Mouse (Mus musculus) myocyte (in vitro differentiated cells): ENCODE data around the gene Ccdc154. TPM values are rescaled to one million over a fixed set of nuclear protein-coding genes. Genes with fewer than 3 reads are reported as not detected.

Experiments
- H3K27me3 ChIP-seq: one replicate; pipeline ENCODE4 v1.6.1; 2011; ENCODE audit not compliant: control insufficient read depth, insufficient read depth, insufficient read length
- H3K36me3 ChIP-seq: one replicate; pipeline ENCODE4 v1.6.1; 2011; ENCODE audit not compliant: control insufficient read depth, insufficient read depth
- H3K4me2 ChIP-seq: one replicate; pipeline ENCODE4 v1.6.1; 2011; ENCODE audit warnings: low read depth, control low read depth
- H3K4me3 ChIP-seq: one replicate; pipeline ENCODE4 v1.5.1; 2011; ENCODE audit warnings: mild to moderate bottlenecking, control low read depth, moderate library complexity
- H3K79me2 ChIP-seq: one replicate; pipeline ENCODE4 v1.6.1; 2011; ENCODE audit not compliant: control insufficient read depth, insufficient read depth
- H3ac ChIP-seq: one replicate; pipeline ENCODE4 v1.6.1; 2011; ENCODE audit not compliant: control insufficient read depth, insufficient read length
- CEBPB ChIP-seq: IDR thresholded peaks from 2 replicates; pipeline ENCODE4 v1.6.1; 2011; ENCODE audit warnings: mild to moderate bottlenecking, moderate library complexity; ENCODE audit not compliant: poor library complexity, insufficient read depth, severe bottlenecking
- E2F4 ChIP-seq: IDR thresholded peaks from one replicate; pipeline ENCODE4 v1.6.1; 2011; ENCODE audit warnings: mild to moderate bottlenecking, control low read depth, moderate library complexity; ENCODE audit not compliant: insufficient read depth
- MAX ChIP-seq: IDR thresholded peaks from one replicate; pipeline ENCODE4 v1.6.1; 2011; ENCODE audit warnings: low read depth, mild to moderate bottlenecking, control low read depth
- MYOD1 ChIP-seq, 3 experiments: IDR thresholded peaks; one replicate each; pipeline ENCODE4 v1.6.1; 2011; ENCODE audit warnings: control low read depth in 2 of 3, low read depth in 2 of 3, mild to moderate bottlenecking in 2 of 3, moderate library complexity in 1 of 3; ENCODE audit not compliant: insufficient read length in 2 of 3, control insufficient read depth in 1 of 3
- MYOG ChIP-seq, 3 experiments: IDR thresholded peaks; one replicate each; pipeline ENCODE4 v1.6.1; 2011; ENCODE audit warnings: control low read depth in 2 of 3, low read depth in 2 of 3, mild to moderate bottlenecking in 2 of 3; ENCODE audit not compliant: insufficient read length in 2 of 3, control insufficient read depth in 1 of 3, insufficient read depth in 1 of 3
- POLR2A ChIP-seq: IDR thresholded peaks from one replicate; pipeline ENCODE4 v1.6.1; 2011; ENCODE audit warnings: low read depth, mild to moderate bottlenecking, control low read depth, moderate library complexity; ENCODE audit not compliant: insufficient read length
- POLR2AphosphoS2 ChIP-seq: IDR thresholded peaks from one replicate; pipeline ENCODE4 v1.6.1; 2011; ENCODE audit warnings: low read depth, control low read depth; ENCODE audit not compliant: insufficient read length
- REST ChIP-seq: IDR thresholded peaks from one replicate; pipeline ENCODE4 v1.6.1; 2011; ENCODE audit warnings: mild to moderate bottlenecking, control low read depth, moderate library complexity; ENCODE audit not compliant: insufficient read depth, insufficient read length
- SRF ChIP-seq: IDR thresholded peaks from one replicate; pipeline ENCODE4 v1.6.1; 2011; ENCODE audit warnings: low read depth; ENCODE audit not compliant: control insufficient read depth, insufficient read length
- TCF12 ChIP-seq: IDR thresholded peaks from one replicate; pipeline ENCODE4 v1.6.1; 2011; ENCODE audit warnings: mild to moderate bottlenecking, control low read depth; ENCODE audit not compliant: poor library complexity, insufficient read depth, severe bottlenecking
- TCF3 ChIP-seq: IDR thresholded peaks from one replicate; pipeline ENCODE4 v1.6.1; 2011; ENCODE audit warnings: low read depth, control low read depth; ENCODE audit not compliant: insufficient read length
- USF1 ChIP-seq: IDR thresholded peaks from one replicate; pipeline ENCODE4 v1.6.1; 2011; ENCODE audit warnings: low read depth, mild to moderate bottlenecking, control low read depth, moderate library complexity
- polyA plus RNA-seq: library from polyadenylated mRNA; unstranded; fragments of >200 nt; fragmentation: generic; extraction: Trizol; gene quantifications from one replicate; pipeline ENCODE4 v1.2.1, GENCODE M21; 2012; ENCODE audit warnings: missing spikeins

Ccdc154 gene
- polyA plus RNA-seq = not detected

DNA sequence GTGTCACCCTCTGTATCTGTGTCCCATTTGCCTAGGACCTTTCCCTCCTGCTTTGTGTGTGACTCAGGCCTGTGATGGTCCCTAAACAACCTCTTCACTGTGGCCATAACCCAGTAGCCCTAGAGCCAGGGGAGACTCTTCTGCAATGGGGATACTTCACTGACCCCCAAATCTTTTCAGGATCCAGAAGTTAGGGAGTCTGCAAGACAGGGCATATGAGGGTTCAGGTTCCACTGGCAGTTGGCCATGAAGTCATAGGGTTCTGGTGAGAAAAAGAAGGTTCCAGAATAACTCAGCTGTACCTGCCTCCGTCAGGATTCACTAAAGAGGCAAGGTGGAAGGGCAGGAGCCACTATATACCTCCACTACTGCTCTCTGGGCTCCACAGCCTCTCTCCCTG is at the start of gene Ccdc154:
TSS of gene Ccdc154 (plus strand) at position 301 of the 400 bp plus-strand sequence.
- no peaks in the 10 kb centered on the region for H3K27me3 ChIP-seq
- no peak within 1 kb of the TSS for H3K4me2 ChIP-seq
- no peak within 1 kb of the TSS for H3K4me3 ChIP-seq
- no peaks in the 10 kb centered on the region for H3K36me3 ChIP-seq
- H3ac ChIP-seq = no peak within 1 kb of the TSS
- no peaks in the 10 kb centered on the region for H3K79me2 ChIP-seq
- TF ChIP-seq POLR2A (no peak), MYOD1 (IDR thresholded peaks at IDR 0.05; ENCODE audit: control insufficient read depth in 1 of 3, insufficient read length in 2 of 3, low read depth in 2 of 3) (no peak), TCF12 (no peak), E2F4 (no peak), MYOG (IDR thresholded peaks at IDR 0.05; ENCODE audit: control insufficient read depth in 1 of 3, insufficient read depth in 1 of 3, insufficient read length in 2 of 3, low read depth in 2 of 3) (no peak), CEBPB (no peak), REST (no peak), SRF (no peak), POLR2AphosphoS2 (no peak), USF1 (no peak), MAX (no peak), TCF3 (no peak)

DNA sequence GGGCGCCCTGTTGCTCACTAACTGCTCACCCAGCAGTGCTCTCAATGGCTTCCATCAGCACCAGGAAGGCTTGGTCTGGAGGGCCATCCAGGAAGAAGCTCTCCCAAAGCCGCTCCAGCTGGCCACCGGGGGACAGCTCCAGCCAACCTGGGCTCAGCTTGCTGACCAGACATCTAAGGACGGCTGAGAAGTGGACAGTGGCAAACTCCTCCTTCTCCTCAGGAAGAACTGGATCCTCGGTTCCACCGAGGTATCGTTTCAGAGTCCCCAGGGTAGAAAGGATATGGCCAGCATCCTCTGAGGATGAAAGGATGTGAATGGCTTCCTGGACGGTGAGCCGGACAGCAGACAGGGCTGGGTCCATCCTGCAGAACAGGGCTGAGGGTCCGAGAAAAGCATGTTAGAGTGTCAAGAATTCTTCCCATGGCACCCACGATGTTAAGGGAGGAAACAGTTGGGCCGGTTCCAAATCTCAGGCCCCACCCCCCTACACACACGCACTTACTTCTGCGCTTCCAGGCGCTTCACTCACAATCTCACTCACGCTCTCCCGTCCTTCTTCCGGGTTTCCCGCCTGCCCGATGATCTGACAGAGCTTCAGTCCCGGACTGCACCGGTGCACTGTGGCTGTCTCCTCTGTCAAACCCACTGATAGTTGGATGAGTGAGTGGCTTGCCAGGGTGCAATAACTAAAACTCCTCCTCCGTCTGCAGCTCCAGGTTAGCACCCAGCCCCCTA is 47.2 kb upstream of the Ccdc154 start:
- Histone ChIP-seq H3K36me3 (no peaks in the 10 kb centered on the region), H3K79me2 (peaks cover 7% of the 10 kb centered on the region)
- TF ChIP-seq USF1 = no peak
- no peak for TF ChIP-seq REST
- no peak for TF ChIP-seq MYOG (IDR thresholded peaks at IDR 0.05; ENCODE audit: control insufficient read depth in 1 of 3, insufficient read depth in 1 of 3, insufficient read length in 2 of 3, low read depth in 2 of 3)
- no peak for TF ChIP-seq CEBPB
- no peak for TF ChIP-seq TCF3
- no peak for TF ChIP-seq MYOD1 (IDR thresholded peaks at IDR 0.05; ENCODE audit: control insufficient read depth in 1 of 3, insufficient read length in 2 of 3, low read depth in 2 of 3)
- no peak for TF ChIP-seq MAX
- no peak for TF ChIP-seq POLR2A
- no peak for TF ChIP-seq TCF12
- TF ChIP-seq E2F4 = no peak
- TF ChIP-seq POLR2AphosphoS2 = no peak
- TF ChIP-seq SRF = no peak

DNA sequence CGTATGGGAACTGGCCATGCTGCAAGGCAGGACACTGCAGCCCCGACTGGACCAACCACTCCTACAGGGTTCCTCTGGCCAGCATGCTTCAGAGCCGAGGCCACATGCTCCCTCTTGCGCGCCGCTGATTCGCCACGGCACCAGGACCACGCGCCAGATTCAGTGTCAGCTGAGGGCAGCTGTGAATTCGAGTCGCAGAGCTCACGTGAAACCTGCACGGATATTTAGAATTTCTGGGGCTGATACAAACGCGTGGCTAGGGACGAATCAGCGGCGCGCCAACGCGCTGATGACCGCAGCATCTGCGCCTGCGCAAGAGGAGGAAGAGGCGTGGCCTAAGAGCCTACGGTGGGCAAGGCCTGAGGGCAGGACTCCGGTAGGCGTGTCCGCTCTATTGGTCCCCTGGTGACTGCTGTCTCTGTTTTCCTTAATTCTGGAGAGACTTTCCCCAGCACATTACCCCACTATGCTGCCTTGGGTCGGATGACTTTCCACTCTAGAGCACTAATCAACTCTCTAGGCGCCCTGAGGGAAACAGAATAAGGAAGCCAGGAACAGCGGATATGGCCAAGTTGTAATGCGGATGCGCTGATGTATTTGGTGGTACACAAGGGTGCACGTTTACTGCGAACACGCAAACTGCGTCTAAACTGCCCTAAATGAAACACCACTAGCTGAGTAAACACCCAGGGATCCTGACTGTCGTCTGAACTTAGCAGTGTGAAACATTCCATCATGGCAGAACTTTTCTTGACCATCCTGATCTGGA is 46.4 kb upstream of the Ccdc154 start, which contains the start of gene Telo2:
TSS of gene Telo2 (minus strand) at position 304 of the 769 bp plus-strand sequence.
- no peak for TF ChIP-seq E2F4
- peak; percentile 58 for TF ChIP-seq USF1
- no peak for TF ChIP-seq TCF3
- no peak for TF ChIP-seq TCF12
- peak; percentile 12 for TF ChIP-seq POLR2AphosphoS2
- peak; percentile 82 for TF ChIP-seq POLR2A
- peak in 2 of 3 experiments; percentile 47 to 60 for TF ChIP-seq MYOD1 (IDR thresholded peaks at IDR 0.05; ENCODE audit: control insufficient read depth in 1 of 3, insufficient read length in 2 of 3, low read depth in 2 of 3)
- TF ChIP-seq MYOG (IDR thresholded peaks at IDR 0.05; ENCODE audit: control insufficient read depth in 1 of 3, insufficient read depth in 1 of 3, insufficient read length in 2 of 3, low read depth in 2 of 3) = peak; percentile 2 to 64 (median 63)
- TF ChIP-seq CEBPB = no peak
- TF ChIP-seq REST = no peak
- no peak for TF ChIP-seq SRF
- peak; percentile 88 for TF ChIP-seq MAX
- Histone ChIP-seq H3K4me3 (peak within 1 kb of the TSS; percentile 61), H3K4me2 (peak within 1 kb of the TSS; percentile 98), H3K79me2 (peaks cover 7% of the 10 kb centered on the region), H3K36me3 (no peaks in the 10 kb centered on the region), H3K27me3 (peaks cover 4% of the 10 kb centered on the region), H3ac (peak within 1 kb of the TSS; percentile 20)

More for the DNA sequence above, 47.2 kb upstream of the Ccdc154 start:
- H3K4me2 ChIP-seq = peak overlapping the region; percentile 98
- H3ac ChIP-seq = peak overlapping the region; percentile 20
- peak overlapping the region; percentile 61 for H3K4me3 ChIP-seq
- H3K27me3 ChIP-seq = peaks cover 4% of the 10 kb centered on the region

DNA sequence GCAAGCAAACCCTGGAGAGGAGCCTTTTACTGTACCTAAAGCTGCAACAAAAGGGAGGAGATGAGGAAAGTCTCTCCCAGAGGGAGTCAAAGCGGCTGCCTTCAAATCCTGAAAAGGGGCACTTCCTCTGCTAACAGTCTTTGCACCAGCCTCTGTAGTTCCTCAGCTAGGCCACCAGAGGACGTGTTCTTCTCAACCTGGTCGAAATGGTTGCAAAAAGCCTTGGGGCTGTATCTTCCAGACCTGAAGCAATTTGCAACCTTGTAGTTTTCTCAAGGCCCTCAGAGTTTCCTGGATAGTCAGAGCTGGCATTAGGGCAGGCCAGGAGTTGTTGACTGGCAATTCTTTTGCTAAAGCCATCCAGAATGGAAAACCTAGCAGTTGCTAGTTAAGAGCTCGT is 45.0 kb upstream of the Ccdc154 start:
- H3K4me3 ChIP-seq = no peak overlapping the region
- peaks cover 4% of the 10 kb centered on the region for H3K27me3 ChIP-seq
- H3K4me2 ChIP-seq = no peak overlapping the region
- H3K79me2 ChIP-seq = peaks cover 7% of the 10 kb centered on the region
- H3ac ChIP-seq = no peak overlapping the region
- TF ChIP-seq POLR2A = no peak
- TF ChIP-seq POLR2AphosphoS2 = no peak
- no peak for TF ChIP-seq TCF12
- no peak for TF ChIP-seq MYOD1 (IDR thresholded peaks at IDR 0.05; ENCODE audit: control insufficient read depth in 1 of 3, insufficient read length in 2 of 3, low read depth in 2 of 3)
- no peak for TF ChIP-seq TCF3
- no peak for TF ChIP-seq REST
- no peak for TF ChIP-seq MAX
- TF ChIP-seq CEBPB = no peak
- no peak for TF ChIP-seq SRF
- TF ChIP-seq E2F4 = no peak
- no peak for TF ChIP-seq MYOG (IDR thresholded peaks at IDR 0.05; ENCODE audit: control insufficient read depth in 1 of 3, insufficient read depth in 1 of 3, insufficient read length in 2 of 3, low read depth in 2 of 3)
- TF ChIP-seq USF1 = no peak
- no peaks in the 10 kb centered on the region for H3K36me3 ChIP-seq
